Mouse (Mus musculus) megakaryocyte, adult 5-6 weeks (primary cell): ENCODE measurements around the gene Acyp1. TPM values are rescaled to one million over a fixed set of nuclear protein-coding genes. Genes with fewer than 3 reads are reported as not detected.

Experiments used
- ATAC-seq: 2 replicates; pipeline ENCODE4 v1.8.0; 2016; ENCODE audit warnings: mild to moderate bottlenecking, inconsistent platforms; ENCODE audit not compliant: poor library complexity, severe bottlenecking
- total RNA-seq, 2 experiments: library from RNA; stranded (forward) in 1 of 2; stranded (reverse) in 1 of 2; fragments of 153-499, 151-499 nt in 1 of 2; fragments of 221-1000, 200-1000 nt in 1 of 2; gene quantifications; 2 replicates each; pipeline versions ENCODE4 v1.2.3 to v1.2.4; 2015 to 2017

Gene Acyp1
- total RNA-seq, 2 experiments from 2014 or later: 40.9 to 49.4 TPM

DNA sequence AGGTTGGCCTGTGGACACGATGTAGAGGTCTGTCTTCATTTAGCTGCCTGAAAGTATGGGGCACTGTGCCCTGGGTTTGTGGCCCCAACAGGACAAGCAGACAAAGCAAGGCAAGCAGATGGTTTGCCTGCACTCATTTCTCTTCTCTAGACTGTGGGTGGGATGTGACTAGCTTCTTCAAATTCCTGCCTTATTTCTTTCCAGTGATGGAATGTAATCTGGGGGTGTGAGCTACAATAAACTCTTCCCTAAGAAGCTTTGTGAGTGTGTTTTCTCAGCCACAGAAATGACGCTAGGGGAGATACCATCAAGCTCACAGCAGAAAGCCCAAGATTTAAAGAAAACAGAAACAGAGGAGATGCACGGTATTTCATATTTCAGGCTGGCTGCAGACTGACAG lies 36.2 kb downstream of the Acyp1 start:
- ATAC-seq: no peak

- ATAC-seq: no peak
These were observed 50.7 kb downstream of the Acyp1 start for GRCm38 (mm10) chr12:85237553-85237952.

DNA sequence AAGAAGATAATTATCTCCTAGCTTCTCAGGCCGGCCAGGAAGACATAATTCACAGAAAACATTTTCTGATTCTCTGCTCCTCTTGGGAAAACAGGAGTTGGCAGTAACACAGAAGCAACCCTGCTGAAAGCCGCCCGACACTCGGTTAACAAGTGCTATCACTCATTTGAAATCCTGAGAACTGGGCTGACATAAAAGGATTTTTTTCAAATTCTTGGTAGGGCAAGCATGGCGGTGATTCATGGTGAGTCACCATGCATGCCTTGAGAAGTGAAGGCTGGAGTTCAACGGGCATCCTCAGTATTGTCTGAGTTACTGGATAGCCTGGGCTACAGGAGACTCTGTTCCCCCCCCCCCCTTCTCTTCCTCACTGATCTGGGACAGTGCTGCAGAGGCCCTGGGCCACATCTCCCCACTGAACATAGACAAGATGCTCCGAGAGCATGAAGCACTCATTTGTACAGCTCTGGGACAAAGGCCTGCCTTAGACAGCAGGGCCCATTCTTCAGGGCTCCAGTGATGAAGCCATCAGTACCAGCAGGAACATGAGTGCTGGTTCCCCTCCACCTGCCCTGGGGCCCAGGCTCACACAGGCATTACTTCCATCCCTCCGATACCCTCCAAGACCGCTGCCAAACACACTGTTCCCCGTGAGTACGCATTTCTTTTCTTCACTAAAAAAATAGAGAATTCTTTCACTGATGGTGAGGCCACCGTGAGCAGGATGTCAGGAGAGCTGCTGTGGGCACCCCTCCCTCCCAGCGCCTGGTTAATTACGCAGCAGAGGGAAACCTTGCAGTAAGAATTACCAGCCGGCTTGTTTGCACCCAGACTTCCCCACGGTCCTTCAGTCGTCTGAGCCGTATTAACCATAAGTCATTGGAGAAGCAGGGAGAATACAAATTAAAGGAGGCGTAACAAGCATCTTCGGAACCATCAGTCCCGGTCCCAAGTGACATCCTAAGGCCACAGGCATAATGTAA lies 54.6 kb downstream of the Acyp1 start:
- no peak for ATAC-seq

DNA sequence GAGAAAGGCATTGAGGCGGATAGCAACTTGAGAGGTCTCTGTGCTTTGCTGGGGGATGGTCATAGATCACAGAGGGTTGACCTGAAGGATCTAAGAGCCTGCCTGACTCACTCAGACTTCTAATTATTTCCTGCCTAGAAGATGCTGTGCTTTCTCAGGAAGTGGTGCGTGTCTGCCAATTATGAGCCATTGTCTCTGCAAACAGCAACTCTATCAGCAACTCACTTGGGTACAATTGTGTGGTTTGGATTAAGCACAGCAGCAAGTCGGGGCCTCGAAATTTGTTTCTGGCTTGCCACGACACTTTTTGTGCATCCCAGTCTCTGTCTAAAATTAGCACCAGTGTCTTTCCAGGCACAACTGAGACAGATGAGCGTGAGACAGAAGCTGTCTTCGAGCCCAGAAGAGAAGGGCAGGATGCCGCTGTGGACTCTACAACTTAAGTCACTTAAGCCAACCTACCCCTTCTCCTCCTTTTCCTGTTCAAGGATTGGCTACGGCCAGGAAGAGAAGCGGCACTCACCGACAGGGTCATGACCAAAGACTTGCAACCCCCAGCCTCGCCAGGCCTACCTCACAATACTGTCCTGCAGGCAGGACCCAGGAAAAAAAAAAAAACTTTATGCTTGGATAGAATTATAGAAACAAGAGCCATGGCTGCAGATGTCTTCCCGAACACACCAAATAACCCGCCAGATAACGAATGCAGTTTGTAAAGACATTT lies 60.2 kb downstream of the Acyp1 start:
- ATAC-seq: no peak

DNA sequence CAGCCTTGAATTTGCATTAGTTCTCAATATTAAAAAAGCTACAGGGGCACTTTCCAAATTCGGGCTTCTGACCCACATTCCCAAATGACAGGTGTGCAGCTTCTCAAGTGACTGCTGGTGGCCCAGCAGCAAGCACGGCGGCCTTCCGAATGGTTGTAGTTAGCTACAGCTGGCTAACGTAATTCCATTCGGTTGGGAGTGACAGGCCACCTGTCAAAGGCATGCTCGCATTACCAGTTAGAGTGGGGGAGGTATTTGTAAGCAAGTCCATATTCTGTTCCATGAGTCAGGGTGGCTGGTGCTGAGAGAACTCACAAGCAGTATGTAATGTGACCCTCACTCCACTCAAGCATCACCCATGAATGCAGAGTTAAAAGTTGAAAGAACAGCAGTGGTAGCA lies 61.0 kb downstream of the Acyp1 start:
- ATAC-seq: no peak

Other genes starting within 250 kb of the Acyp1 start
- gene Prox2, start 177.7 kb downstream of the Acyp1 start, total RNA-seq (2015): 1.6 and 3.1 TPM in 2 replicates
- 2.0 and 6.0 TPM in 2 replicates for gene Prox2, start 177.7 kb downstream of the Acyp1 start, total RNA-seq (2017)
- gene Dlst, start 177.6 kb downstream of the Acyp1 start, total RNA-seq (2015): 68.1 and 91.8 TPM in 2 replicates
- 166 and 175 TPM in 2 replicates for gene Dlst, start 177.6 kb downstream of the Acyp1 start, total RNA-seq (2017)
- 0.04 TPM in 1 of 2 replicates, not detected in the other for gene Rps6kl1, start 137.2 kb downstream of the Acyp1 start, total RNA-seq (2015)
- gene Rps6kl1, start 137.2 kb downstream of the Acyp1 start, total RNA-seq (2017): 0.15 TPM in 1 of 2 replicates, not detected in the other
- 0.14 and 0.33 TPM in 2 replicates for gene Pgf, start 110.6 kb downstream of the Acyp1 start, total RNA-seq (2015)
- 0.18 TPM in 1 of 2 replicates, not detected in the other for gene Pgf, start 110.6 kb downstream of the Acyp1 start, total RNA-seq (2017)
- gene Eif2b2, start 69.0 kb downstream of the Acyp1 start, total RNA-seq (2015): 26.4 and 33.8 TPM in 2 replicates
- 43.8 and 68.9 TPM in 2 replicates for gene Eif2b2, start 69.0 kb downstream of the Acyp1 start, total RNA-seq (2017)
- 3.7 and 4.1 TPM in 2 replicates for gene Mlh3, start 17.8 kb downstream of the Acyp1 start, total RNA-seq (2015)
- 6.6 and 7.1 TPM in 2 replicates for gene Mlh3, start 17.8 kb downstream of the Acyp1 start, total RNA-seq (2017)
- not detected in 2 replicates for gene Zc2hc1c, start 153 bp upstream of the Acyp1 start, total RNA-seq (2015)
- gene Zc2hc1c, start 153 bp upstream of the Acyp1 start, total RNA-seq (2017): 0.04 TPM in 1 of 2 replicates, not detected in the other
- 40.9 TPM in 2 replicates for gene Nek9, start 50.9 kb upstream of the Acyp1 start, total RNA-seq (2015)
- 25.1 and 27.9 TPM in 2 replicates for gene Nek9, start 50.9 kb upstream of the Acyp1 start, total RNA-seq (2017)
- gene Tmed10, start 86.4 kb upstream of the Acyp1 start, total RNA-seq (2015): 297 and 300 TPM in 2 replicates
- 128 and 157 TPM in 2 replicates for gene Tmed10, start 86.4 kb upstream of the Acyp1 start, total RNA-seq (2017)
- gene Fos, start 185.5 kb upstream of the Acyp1 start, total RNA-seq (2015): 468 and 475 TPM in 2 replicates
- gene Fos, start 185.5 kb upstream of the Acyp1 start, total RNA-seq (2017): 389 and 431 TPM in 2 replicates